Mouse (Mus musculus): ENCODE data around the gene Gprc5a.

- TF ChIP-seq CTCF (IDR thresholded peaks at IDR 0.05; ENCODE audit: low read depth) (no peak), EP300 (optimal IDR thresholded peaks at IDR 0.05) (no peak)
Measured at GRCm38 (mm10) chr6:135060728-135061127, 4.7 kb upstream of the Gprc5a start.
